Mouse (Mus musculus) cerebellum, adult 2 months (tissue): ENCODE measurements around the gene Adamtsl4.

Experiments used
- CTCF ChIP-seq: fragments of 200-500 bp; IDR thresholded peaks from 2 replicates; pipeline ENCODE4 v1.5.1; 2011; ENCODE audit warnings: low read depth, mild to moderate bottlenecking, control low read depth, low read length, moderate library complexity, borderline replicate concordance; ENCODE audit not compliant: insufficient read depth
- POLR2A ChIP-seq: fragments of 200-500 bp; IDR thresholded peaks from 2 replicates; pipeline ENCODE4 v1.6.1; 2011; ENCODE audit warnings: low read length, control low read depth, borderline replicate concordance; ENCODE audit not compliant: insufficient read depth

DNA sequence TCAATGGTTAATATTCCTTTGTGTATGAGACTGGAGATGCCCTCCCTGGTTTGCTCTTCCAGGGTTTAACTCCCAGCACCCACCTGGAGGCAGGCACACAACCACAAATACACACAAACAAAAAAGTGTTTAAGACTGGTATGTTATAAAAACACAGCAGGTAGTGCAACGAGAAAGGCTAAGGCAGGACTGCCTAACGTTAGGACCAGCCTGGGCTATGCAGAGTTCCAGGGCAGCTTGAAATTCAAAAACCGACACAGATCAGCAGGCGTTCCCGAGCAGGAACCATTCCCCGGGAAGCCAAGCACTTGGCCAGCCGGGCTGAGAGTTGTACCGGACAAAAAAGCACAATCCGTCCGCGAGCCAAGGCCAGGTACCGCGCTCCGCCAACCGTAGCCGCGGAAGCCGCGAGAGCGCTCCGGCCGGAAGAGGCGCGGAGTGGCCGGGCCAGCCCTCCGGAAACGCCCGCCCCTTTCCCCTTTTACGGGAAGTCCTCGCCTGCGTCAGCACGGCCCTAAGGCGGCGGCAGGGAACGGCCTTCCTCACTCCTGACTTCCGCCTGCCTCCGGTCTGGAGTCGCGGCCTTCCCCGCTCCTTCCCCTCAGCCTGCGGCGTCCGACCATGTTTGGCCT, 29.4 kb downstream of the Adamtsl4 start, which contains the start of gene Mcl1:
- no peak for TF ChIP-seq CTCF
- TF ChIP-seq POLR2A: peak; percentile 99
